Mouse (Mus musculus) forelimb bud, embryonic 11.5 days (tissue): ENCODE measurements around the gene Atg4d.
"Not testable (repeated sequence)": the region's sequence is repeated elsewhere in the genome, so short reads cannot be mapped to it uniquely, and the experiment has no call there.

Experiments
- DNase-seq: peaks from one replicate; pipeline ENCODE4 v3.0.0-alpha.2; 2012; ENCODE audit warnings: low read depth, low spot score

Gene Atg4d

DNA sequence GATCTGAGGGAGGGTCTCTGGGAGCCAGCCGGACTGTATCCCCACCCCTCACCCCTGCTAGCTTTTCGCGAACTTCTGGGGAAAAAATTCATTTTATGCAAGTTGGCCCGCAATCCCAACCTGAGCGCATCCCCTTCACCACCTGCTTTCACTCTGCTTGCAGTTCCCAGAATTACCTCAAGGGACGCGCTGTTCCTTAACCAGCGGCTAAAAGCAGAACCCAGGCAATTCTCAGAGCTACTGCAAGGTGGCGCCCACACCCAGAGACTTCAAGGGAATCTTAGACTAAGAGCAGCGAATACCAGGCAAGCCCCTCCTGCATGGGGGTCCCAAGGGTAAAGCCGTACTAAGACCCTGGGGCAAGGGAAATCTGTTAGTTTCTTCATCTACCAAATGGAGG, 23.8 kb upstream of the Atg4d start:
- DNase-seq = peak; percentile 81

DNA sequence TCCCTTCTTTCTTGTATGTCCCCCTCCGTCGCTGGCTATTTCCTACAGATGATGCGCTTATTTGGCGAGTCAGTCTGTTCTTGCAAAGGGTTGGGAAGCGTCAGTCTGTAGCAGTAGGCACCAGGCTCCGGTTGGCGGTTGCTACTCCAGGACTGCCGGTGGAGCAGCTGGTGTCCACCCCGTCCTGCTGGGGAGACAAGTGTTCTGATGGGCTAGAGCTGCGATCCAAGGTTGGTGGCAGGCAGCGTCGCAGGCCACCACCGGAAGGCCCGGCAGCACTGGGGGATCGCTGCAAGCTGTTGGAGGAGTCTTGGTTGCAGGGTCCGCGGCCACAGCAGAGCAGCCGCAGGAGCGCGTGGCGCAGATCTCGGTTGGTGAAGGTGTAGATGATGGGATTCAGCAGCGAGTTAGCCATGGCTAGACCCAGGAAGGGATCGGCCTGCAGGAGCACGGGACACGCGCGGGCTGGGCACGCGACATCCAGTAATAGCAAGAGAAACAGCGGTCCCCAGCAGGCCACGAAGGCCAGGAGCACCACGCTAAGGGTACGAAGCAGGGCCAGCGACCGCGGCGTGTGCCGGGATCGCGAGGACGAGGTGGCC, 21.2 kb upstream of the Atg4d start:
- DNase-seq = no peak

DNA sequence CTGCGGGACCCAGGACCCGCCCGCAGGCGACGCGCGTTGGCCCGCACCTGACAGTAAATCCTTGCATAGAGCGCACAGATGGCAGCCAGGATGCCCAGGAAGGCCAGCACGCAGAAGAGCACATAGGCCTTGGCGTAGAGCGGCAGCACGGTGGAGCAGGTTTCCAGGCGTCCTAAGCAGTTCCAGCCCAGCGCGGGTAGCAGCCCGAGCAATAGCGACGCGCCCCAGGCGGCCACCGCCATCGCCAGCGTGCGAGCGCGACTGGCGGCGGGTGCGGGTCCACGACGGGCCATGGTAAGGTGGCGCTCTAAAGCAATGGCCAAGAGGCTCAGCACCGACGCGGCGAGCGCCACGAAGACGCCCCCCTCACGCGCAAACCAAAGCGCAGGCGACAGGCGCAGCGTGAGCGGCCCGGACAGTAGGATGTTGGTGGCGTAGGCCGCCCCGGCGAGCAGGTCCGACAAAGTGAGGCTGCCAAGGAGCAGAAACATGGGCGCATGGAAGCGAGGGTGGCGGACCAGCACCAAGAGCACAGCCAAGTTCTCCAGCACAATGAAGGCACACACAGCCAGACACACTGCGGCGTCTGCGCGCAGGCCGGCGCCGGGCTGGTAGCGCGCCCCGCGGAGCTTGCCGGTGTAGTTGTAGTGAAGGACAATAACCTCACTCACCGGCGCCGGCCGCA, 20.5 kb upstream of the Atg4d start:
- no peak for DNase-seq

DNA sequence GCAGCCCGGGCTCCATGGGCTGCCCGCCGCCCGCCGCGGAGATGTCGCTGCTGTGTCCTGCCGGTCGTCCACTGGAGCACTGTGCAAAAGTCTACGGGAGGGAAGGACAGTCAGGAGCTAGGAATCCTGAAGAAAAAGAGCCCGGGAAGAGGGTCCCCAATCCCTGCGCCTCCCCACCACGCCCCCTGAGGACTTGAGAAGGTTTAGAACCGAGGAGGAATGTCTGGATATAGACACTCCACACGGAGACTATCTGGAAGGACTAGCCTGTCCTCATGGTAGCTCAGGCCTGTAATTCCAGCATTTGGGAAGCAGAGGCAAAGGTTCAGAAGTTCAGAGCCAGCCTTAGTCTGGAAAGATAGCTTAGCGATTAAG, 20.0 kb upstream of the Atg4d start:
- no peak for DNase-seq

DNA sequence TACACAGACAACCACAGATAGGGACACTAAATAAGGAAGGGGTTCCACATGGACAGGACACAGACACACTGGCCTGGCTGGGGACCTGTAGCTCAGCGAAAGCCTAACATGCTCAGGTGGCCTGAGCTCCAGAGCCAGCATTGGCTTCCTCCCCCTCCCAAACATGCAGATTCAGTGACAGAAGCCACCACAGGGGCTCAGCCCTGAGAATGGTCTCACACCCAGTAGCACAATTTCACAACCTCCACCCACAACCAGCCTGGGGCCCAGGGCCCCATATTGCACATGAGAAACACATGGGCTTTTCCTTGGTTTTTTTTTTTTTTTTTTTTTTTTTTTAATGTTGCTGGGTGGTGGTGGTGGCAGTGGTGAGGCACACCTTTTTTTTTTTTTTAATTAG, 18.8 kb upstream of the Atg4d start:
- DNase-seq = no peak

DNA sequence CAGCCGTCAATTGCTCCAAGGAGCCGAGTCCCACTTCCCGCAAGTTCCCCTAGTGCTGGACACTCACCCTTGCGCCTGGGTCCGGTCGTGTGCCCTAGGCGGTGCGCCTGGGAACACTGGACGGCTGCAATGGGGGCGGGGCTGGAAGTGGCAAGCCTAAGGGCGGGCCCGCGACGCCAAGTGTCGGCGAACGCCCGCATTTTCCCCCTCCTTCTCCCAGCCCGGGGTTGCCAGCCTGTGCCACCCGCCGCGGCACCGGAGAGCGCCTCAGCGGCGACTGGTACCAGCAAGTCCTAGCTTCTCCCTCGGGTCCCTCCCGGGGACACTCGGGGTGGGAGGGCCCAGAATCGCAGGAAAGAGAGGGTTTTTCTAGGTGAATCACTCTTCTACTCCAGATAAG, 16.8 kb upstream of the Atg4d start, which contains the start of gene S1pr5:
TSS of gene S1pr5 (minus strand) at position 118 of the 400 bp plus-strand sequence.
- no peak for DNase-seq

DNA sequence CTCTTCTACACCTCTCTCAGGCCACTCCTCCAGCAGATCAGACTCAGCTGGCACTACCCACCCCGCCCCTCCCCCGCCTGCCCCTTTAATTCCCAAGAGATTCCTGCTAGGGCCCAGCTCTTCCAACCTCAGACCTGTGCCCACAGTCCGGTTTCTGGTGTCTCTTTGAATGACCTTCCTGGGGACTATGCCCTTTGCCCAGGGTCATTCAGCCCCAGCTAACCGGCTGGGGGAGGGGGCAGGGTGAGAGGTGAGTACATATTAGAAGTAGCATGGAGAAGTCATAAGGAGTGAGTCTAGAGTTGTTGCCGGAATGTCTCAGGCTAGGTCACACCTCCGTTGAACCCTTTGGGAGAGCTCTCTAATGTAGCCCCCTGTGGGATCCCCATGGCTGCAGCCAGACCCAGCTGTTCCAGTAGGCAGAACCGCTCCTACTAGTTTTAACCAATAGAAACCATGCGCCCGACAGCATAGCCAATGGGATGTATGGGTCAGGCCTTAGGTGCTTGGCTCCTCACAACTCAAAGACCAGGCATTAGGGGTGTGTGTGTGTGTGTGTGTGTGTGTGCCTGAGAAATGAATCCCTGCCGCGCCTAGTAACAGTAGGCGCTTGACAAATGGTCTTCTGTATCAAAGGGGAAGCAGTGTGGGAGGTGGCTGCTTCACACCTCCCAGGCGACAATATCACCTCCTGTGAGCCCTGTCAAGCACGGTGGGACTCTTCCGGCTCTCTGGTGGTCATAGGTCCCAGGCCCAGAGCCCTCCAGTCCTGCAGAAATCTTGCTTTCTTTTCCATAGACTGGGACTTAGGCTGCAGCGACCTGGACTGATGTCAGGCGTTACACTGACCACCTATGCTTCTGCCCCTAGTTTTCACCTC, 15.2 kb upstream of the Atg4d start:
- DNase-seq = no peak

DNA sequence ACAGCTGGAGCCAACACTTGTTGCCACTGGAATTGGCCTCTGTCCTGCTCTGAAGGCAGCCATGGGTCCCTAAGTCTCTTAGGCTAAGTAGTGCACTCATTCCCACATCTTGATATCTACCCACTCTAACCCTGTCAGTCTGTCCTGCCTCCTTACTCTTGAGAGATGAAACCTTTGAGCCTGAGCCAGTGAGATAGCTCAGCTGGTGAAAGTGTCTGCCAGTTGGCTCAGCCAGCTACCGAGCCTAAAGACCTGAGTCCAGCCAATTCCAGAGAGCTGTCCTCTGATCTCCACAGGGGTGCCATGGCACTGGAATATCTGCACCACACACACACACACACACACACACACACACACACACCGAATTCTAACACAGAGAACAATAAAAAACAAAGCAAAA, 14.6 kb upstream of the Atg4d start:
- DNase-seq = no peak

DNA sequence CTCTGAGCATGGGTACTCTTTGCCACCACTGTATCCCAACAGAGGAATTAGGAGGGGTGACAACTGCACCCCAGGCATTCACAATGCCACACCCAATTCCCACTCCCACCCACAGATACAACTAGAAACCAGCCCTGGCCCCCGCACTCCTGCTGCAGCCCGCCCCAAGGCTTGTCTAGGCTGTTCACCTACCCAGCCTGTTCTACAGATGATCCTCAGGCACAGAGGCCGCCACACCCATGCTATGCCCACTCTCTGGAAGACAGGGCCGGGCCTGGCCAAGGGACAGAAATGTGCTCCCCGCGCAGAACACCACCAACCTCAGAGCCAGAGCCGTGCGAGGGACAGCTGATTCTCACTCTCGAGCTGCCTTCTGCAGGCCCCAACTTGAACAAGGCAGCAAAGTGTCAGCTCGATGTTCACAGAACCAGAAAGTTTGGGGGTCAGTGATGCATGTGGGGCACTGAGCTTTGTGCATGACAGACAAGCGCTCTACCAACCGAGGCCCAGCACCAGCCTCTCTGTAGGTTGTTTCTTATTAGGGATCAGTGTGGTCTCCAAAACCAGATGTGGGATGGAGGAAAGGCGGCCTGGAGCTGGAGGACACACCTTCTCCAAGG, 13.9 kb upstream of the Atg4d start:
- no peak for DNase-seq

DNA sequence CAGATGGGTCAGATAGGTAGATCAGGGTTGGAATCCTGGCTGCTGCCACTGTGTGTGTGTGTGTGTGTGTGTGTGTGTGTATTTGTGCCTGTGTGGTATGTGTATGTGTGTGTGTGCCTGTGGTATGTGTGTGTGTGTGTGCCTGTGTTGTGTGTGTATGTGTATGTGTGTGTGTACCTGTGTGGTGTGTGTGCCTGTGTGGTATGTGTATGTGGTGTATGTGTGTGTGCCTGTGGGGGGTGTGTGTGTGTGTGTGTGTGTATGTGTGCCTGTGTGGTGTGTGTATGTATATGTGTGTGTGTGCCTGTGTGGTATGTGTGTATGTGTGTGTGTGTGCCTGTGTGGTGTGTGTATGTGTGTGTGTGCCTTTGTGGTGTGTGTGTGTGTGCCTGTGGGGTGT, 10.4 kb upstream of the Atg4d start:
- no peak for DNase-seq

DNA sequence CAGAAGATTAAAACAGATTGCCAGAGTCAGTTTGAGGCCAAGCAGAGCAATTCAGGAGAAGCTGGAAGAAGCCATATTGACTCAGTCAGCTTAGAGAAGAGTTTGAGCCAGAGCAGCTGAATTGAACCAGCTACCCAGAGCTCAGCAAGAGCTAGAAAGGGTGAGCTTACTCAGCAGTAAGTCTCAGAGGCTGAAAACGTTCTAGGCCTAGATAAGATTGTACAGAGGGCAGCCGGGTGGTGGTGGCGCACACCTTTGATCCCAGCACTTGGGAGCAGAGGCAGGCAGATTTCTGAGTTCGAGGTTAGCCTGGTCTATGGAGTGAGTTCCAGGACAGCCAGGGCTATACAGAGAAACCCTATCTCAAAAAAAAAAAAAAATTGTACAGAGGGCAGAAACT, 8.7 kb upstream of the Atg4d start:
- DNase-seq = not testable (repeated sequence)

DNA sequence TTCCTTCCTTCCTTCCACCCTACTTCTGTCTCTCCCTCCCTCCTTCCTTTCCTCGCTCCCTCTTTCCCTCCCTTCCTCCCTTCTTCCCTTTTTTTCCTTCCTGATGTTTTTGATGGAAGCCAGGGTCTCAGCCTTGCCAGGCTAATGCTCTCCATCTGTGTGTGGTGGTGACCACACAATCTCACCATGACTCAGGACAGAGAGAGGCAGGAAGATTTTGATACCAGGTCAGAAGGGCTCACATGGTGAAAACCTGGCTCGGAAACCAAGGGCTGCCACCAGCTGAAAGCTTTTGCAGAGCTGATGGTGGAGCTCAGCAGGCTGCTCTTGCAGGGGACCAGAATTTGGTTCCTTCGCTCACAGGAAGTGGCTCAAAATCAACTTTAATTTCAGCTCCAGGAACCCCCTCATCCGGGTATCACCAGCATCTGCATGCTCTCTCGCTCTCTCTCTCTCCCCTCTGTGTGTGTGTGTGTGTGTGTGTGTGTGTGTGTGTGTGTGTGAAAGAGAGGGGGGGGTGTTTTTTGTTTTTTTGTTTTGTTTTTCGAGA, 4.5 kb upstream of the Atg4d start:
- DNase-seq = no peak

DNA sequence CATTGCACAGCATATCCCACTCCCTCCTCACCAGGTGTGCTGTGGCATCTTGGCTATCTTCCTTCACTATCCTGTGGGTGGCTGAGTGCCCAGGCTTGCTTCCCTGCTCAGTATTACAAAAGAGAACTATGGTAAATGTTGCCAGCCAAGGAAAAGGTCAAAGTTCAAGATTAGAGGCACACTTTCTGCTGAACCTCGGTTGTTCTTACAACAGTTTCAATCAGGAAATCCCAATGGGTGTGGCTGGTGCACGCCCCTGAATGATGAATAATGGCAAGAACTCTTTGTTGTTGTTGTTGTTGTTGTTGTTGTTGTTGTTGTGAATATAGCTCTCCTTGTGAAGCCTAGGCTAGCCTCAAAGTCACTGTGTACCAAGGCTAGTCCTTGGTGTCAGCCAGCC, 3.3 kb upstream of the Atg4d start:
- no peak for DNase-seq

DNA sequence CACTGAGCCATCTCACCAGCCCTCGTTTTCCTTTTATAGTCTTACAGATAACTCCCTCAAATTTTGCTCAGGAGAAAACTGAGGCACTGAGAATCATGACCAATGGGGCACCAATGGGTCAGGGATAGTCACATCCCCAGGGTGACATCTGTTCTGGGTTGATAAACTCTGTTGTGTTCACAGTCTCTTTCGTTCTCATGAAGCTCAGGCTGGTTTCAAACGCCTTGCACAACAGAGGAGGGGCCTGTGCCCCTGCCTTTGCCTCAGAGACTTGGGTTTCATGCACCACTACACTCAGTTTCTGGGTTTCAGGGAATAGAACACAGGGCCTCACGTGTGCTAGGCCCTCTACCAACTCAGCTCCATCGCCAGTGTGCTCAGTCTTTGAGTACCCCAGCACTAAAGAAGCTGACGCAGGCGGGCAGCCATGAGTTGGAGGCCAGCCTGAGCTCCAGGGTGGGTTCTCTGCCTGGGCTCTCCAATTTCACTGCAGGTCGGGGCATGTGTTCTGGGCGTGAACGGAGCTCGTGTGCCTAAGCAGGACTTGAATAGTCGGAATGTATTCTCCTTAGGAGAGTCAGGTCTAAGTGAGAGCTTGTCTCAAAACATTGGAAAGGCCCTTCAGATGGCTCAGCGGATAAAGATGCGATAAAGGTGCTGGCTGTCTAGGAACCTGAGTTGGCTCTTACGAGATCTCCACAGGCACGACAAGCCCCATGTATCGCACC, 657 bp upstream of the Atg4d start:
- peak; percentile 54 for DNase-seq

DNA sequence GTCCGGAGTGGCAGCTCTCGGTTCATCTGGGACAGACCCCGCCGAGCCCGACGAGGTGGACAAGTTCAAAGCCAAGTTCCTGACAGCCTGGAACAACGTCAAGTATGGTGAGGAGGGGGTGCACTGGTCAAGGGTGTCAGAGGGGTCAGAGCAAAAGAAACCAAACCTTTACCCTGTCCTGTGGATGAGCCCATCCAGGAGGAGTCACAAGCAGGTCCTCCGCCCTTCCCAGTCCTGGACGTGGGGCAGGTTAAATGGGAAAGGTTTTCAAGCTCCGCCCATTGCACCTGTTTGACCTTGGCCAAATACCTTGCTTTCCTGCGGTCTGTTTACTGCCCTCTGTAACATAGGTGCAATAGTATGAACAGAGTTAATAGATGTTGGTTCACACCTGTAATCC, 518 bp downstream of the Atg4d start:
- DNase-seq = no peak

DNA sequence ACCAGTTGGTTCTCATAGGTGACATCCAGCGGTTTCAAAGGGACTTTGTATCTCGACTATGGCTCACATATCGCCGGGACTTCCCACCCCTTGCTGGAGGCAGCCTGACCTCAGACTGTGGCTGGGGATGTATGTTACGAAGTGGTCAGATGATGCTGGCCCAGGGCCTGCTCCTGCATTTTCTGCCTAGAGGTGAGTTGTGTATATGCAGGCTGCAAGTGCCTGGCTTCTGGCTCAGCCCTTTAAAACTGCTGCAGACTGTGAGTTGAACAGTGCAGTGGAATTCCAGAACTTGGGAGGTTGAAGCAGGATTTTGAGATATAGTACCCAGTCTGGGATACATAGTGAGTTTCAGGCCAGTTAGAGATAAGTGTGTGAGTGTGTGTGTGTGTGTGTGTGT, 1.8 kb downstream of the Atg4d start:
- no peak for DNase-seq

DNA sequence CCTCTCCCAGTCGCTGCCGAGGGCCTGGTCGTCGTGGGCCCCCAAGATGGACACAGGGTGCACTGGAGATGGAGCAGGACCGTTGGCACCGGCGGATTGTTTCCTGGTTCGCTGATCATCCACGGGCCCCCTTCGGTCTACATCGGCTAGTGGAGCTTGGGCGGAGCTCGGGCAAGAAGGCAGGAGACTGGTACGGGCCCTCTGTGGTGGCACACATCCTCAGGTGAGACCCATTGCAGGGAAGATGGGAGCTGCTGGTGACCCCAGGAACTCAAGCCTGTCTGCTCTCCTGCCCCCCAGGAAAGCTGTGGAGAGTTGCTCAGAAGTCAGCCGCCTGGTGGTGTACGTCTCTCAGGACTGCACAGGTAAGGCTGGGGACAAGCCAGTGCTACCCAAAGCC, 3.2 kb downstream of the Atg4d start:
- DNase-seq = no peak

DNA sequence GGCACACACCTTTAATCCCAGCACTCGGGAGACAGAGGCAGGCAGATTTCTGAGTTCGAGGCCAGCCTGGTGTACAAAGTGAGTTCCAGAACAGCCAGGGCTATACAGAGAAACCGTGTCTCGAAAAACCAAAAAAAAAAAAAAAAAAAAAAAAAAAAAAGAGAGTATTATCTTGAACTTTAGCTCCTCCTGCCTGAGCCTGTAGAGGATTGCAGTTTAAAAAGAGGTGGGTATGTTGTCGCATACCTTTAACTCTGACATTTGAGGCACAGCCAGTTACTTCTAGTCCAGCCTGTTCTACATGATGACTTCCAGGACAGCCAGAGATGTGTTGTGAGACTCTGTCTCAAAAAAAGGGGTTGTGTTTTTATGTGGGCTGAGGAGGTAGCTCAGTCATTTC, 4.5 kb downstream of the Atg4d start:
- not testable (repeated sequence) for DNase-seq

DNA sequence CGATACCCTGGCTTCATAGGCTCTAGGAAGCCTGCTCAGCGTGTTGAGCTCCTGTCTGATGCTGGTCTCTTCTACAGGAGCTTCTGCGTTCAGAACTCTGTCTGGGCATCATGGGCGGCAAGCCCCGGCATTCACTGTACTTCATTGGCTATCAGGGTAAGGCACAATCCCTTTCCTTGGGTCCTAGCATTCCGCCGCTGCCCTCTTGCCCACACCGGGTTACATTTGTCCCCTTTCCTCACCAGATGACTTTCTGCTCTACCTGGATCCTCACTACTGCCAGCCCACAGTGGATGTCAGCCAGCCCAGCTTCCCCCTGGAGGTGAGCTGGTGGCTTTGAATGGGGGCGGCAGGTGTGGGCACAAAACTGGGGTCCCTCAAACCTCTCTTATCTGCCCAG, 7.3 kb downstream of the Atg4d start:
- no peak for DNase-seq

DNA sequence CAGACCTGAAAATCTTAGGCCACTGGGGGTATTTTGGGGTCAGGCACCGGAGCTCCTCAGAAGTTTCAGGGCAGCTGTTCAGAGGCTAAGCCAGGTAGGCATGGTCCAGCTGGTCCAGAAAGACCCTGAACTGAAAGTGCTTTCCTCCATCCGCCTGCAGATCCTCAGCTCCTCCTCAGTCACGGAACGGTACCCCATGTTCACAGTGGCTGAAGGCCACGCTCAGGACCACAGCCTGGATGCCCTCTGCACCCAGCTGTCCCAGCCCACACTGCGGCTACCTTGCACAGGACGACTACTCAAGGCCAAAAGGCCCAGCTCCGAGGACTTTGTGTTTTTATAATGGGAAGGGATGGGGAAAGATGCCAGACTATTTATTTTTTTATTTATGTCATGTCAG, 8.0 kb downstream of the Atg4d start:
- no peak for DNase-seq

DNA sequence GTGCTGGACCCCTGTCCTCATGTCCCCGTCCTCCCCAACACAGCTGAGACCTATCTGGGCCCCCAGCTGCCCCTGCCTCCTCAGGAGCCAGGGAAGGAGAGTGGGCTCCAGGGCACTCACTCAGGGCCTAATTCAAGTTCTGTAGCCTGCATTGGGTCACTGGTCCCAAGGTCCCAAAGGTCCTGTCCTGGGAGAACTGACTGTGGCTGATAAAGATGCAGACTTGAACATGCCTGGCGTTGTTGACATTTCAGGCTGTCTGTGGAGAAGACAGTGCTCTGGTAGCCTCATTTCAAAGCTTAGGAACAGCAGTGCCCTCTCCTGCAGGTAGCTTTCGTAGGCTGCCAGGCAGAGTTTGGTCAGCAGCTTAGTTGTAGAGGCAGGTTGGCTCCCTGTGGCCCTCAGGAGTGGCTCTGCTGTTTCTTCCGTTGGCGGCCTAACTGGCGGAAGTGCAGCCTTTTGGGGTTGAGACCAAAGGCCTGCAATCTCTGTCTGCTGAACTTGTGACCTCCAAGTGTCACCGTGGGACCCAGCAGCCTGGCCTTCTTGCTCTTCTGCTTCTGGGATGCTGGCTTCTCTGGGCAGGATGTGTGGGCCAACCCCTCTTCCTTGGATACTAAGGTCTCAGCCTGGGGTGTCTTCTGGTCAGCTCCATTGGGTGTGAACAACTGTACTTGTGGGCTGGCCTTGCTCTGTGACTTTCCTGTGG, 8.6 kb downstream of the Atg4d start:
- DNase-seq = no peak
